11 mouse cellular contexts compared by ENCODE assay signal in the genomic region with DNA sequence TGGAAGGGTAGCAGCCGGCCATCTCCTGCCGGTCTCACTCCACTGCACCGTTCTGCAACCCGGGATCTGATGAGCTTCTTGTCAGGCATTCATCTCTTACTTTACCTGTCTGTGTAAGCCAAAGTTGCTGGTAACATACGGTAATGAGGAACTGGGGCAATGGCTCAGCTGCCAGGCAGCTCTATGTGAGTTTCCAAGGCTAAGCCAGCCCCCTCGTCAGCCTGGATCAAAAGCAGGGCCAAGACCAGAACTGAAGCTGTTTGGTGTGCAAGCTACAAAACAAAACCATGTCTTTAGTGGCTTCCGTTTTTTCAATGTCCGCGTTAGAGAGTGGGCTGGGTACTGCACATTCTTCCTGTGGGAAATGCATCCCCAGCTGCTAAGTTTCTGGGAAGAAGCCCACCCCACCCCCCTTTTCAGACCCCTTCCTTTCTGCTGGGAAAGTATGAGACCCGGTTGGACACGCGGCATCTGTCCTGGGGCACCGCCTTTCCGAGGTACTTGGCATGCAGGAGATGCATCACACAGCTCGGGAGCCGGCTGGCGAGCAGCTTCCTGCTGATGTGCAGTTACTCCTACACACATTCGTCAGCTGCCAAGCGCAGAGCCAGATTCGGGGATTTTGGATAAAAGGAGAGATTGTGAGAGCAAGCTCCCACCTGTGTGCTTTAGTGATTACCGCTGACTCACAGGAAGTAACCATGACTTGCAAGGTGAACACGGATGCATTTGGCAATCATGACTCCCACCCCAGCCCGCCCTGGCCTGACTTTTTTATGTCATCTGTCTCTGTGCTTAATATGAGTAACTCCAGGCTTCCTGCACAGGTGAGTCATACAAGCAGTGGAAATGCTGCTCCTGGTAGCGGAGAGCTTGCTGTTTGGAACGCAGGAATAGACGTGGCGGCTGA. TPM values are rescaled to one million over a fixed set of nuclear protein-coding genes. Genes with fewer than 3 reads are reported as not detected.
DNase-seq lines count a peak whose midpoint lies in the region; ATAC-seq and TF ChIP-seq lines count a peak whose summit lies in the region.
"Had no signal": no experiment of that assay in that cellular context is flagged by ENCODE, and none has a peak within 500 bp of the region (broad histone marks: within the 10 kb centered on the region; RNA-seq: fewer than 3 reads in every experiment).

No protein-coding gene starts in this region.

- peaks cover 21% of the 10 kb centered on the region for H3K4me1 ChIP-seq in midbrain, embryonic 14.5 days (ENCODE audit: control insufficient read depth, insufficient read depth, low read length)
- peaks cover 28% of the 10 kb centered on the region for H3K4me1 ChIP-seq in midbrain, embryonic 10.5 days
- H3K4me1 ChIP-seq in cortical plate, adult 2 months (ENCODE audit: control insufficient read depth, insufficient read depth, low read length), result peaks cover 5% of the 10 kb centered on the region; the same call in 1 of the 2 replicates
- peaks cover 11% of the 10 kb centered on the region for H3K4me1 ChIP-seq in heart, embryonic 11.5 days (ENCODE audit: control insufficient read depth, insufficient read depth, low read length)

- H3K9me3 ChIP-seq in midbrain, embryonic 14.5 days (ENCODE audit: control insufficient read depth, low read length), result no peaks in the 10 kb centered on the region
- no peaks in the 10 kb centered on the region for H3K9me3 ChIP-seq in midbrain, embryonic 10.5 days (replicated peaks)
- no peaks in the 10 kb centered on the region for H3K9me3 ChIP-seq in heart, embryonic 11.5 days (replicated peaks; ENCODE audit: control insufficient read depth, low read length)
- H3K9me3 ChIP-seq: limb, embryonic 12.5 days had no signal

- H3K27ac ChIP-seq in midbrain, embryonic 14.5 days (replicated peaks; ENCODE audit: low read depth, low read length), result 0 out of 2 replicates have a peak overlapping the region, but pooled peaks have one; percentile 9
- H3K27ac ChIP-seq in midbrain, embryonic 10.5 days (replicated peaks), result no peak overlapping the region
- peak overlapping the region; percentile 2; the same call in 1 of the 2 replicates for H3K27ac ChIP-seq in cortical plate, adult 2 months (ENCODE audit: insufficient read depth, low read length)
- H3K27ac ChIP-seq in heart, embryonic 11.5 days (ENCODE audit: low read depth, low read length), result no peak overlapping the region
- H3K27ac ChIP-seq: limb, embryonic 12.5 days had no signal

- DNase-seq in midbrain, embryonic 14.5 days, result peak; percentile 34
- DNase-seq in midbrain, embryonic 10.5 days (ENCODE audit: low spot score), result no peak
- DNase-seq in layer of hippocampus, postnatal 10 days (ENCODE audit: low spot score in 2 of 2), result peak; percentile 59 to 60
- DNase-seq in right cerebral cortex, postnatal 36 days (ENCODE audit: low spot score in 2 of 2), result peak; percentile 86 to 90
- DNase-seq in cerebellum, postnatal 10 days, result no peak
- DNase-seq in urinary bladder, postnatal 25 days (ENCODE audit: low spot score), result no peak
- DNase-seq: heart, postnatal 14 days had no signal

- H3K27me3 ChIP-seq in midbrain, embryonic 14.5 days (ENCODE audit: control insufficient read depth, insufficient read depth, low read length), result peaks cover 5% of the 10 kb centered on the region; the same call in 1 of the 2 replicates
- H3K27me3 ChIP-seq in midbrain, embryonic 10.5 days (ENCODE audit: low read depth, poor library complexity, severe bottlenecking), result peaks cover 49% of the 10 kb centered on the region
- H3K27me3 ChIP-seq in heart, embryonic 11.5 days (ENCODE audit: control insufficient read depth, insufficient read depth, low read length), result peaks cover 22% of the 10 kb centered on the region

- TF ChIP-seq CTCF in cortical plate, adult 2 months (IDR thresholded peaks at IDR 0.05; ENCODE audit: extremely low read depth, insufficient read depth, low read length), result no peak

- TF ChIP-seq POLR2A in cortical plate, adult 2 months (IDR thresholded peaks at IDR 0.05; ENCODE audit: extremely low read depth, insufficient read depth, low read length), result no peak

- H3K36me3 ChIP-seq in midbrain, embryonic 14.5 days (ENCODE audit: control insufficient read depth, insufficient read depth, low read length), result peaks cover 50% of the 10 kb centered on the region
- H3K36me3 ChIP-seq in midbrain, embryonic 10.5 days, result peaks cover 60% of the 10 kb centered on the region
- H3K36me3 ChIP-seq in heart, embryonic 11.5 days (ENCODE audit: control insufficient read depth, insufficient read depth, low read length), result peaks cover 27% of the 10 kb centered on the region

- no peak overlapping the region for H3K9ac ChIP-seq in midbrain, embryonic 14.5 days (replicated peaks; ENCODE audit: low read length)
- no peak overlapping the region for H3K9ac ChIP-seq in heart, embryonic 11.5 days (ENCODE audit: low read depth, low read length)
- H3K9ac ChIP-seq: limb, embryonic 12.5 days had no signal

- H3K4me3 ChIP-seq in midbrain, embryonic 14.5 days (replicated peaks; ENCODE audit: low read depth, low read length), result no peak overlapping the region
- H3K4me3 ChIP-seq in midbrain, embryonic 10.5 days, result no peak overlapping the region
- no peak overlapping the region for H3K4me3 ChIP-seq in cortical plate, adult 2 months (ENCODE audit: insufficient read depth, low read length)
- H3K4me3 ChIP-seq in heart, embryonic 11.5 days (ENCODE audit: low read depth, low read length), result no peak overlapping the region
- H3K4me3 ChIP-seq: limb, embryonic 12.5 days had no signal

- H3K4me2 ChIP-seq in midbrain, embryonic 14.5 days (ENCODE audit: low read length), result no peak overlapping the region
- no peak overlapping the region for H3K4me2 ChIP-seq in heart, embryonic 11.5 days
- H3K4me2 ChIP-seq: limb, embryonic 12.5 days had no signal

- WGBS in midbrain, embryonic 14.5 days, result 64% methylated on average over 27 of the region's 27 CpGs
- WGBS in midbrain, embryonic 10.5 days, result 83% methylated on average over 27 of the region's 27 CpGs
- WGBS in heart, embryonic 11.5 days (ENCODE audit: insufficient replicate concordance), result 64% methylated on average over 27 of the region's 27 CpGs

- ATAC-seq in midbrain, embryonic 14.5 days (ENCODE audit: low FRiP score, low TSS enrichment), result no peak
- no peak for ATAC-seq in heart, embryonic 11.5 days (replicated peaks; ENCODE audit: insufficient number of reproducible peaks, low FRiP score, low TSS enrichment)

RNA-seq across cellular contexts. Expression of a gene that starts 3.2 kb away (rescaled TPM):
- polyA plus RNA-seq in midbrain, embryonic 14.5 days (2014; fragmentation: Nextera tagmentation; extraction: Ambion mirVana), result 7.7 and 9.4 TPM in 2 replicates
- 0.83 and 1.3 TPM in 2 replicates for polyA plus RNA-seq in midbrain, embryonic 10.5 days (2016; fragmentation: Nextera tagmentation; extraction: Ambion mirVana)
- polyA plus RNA-seq in cortical plate, adult 2 months (2012; rRNA removed), result 89.7 and 93.2 TPM in 2 replicates
- total RNA-seq in layer of hippocampus, postnatal 10 days (2021), result 10 to 100 TPM; 19.1 to 21.5 TPM
- 0.24 and 0.31 TPM in 2 replicates for polyA plus RNA-seq in heart, embryonic 11.5 days (2014; fragmentation: Nextera tagmentation; extraction: Ambion mirVana)

RNA-seq across cellular contexts. Expression of a gene that starts 3.2 kb away (rescaled TPM):
- polyA plus RNA-seq in midbrain, embryonic 14.5 days (2014; fragmentation: Nextera tagmentation; extraction: Ambion mirVana), result 2.5 and 2.9 TPM in 2 replicates
- polyA plus RNA-seq in midbrain, embryonic 10.5 days (2016; fragmentation: Nextera tagmentation; extraction: Ambion mirVana), result 0.53 and 0.55 TPM in 2 replicates
- 28.7 and 29.2 TPM in 2 replicates for polyA plus RNA-seq in cortical plate, adult 2 months (2012; rRNA removed)
- 10 to 100 TPM; 12.5 to 12.7 TPM for total RNA-seq in layer of hippocampus, postnatal 10 days (2021)
- 0.44 and 0.61 TPM in 2 replicates for polyA plus RNA-seq in heart, embryonic 11.5 days (2014; fragmentation: Nextera tagmentation; extraction: Ambion mirVana)
- total RNA-seq: neutrophil, adult 5-6 weeks had no signal

RNA-seq across cellular contexts. Expression of a gene that starts 30.9 kb away (rescaled TPM):
- 257 and 278 TPM in 2 replicates for polyA plus RNA-seq in midbrain, embryonic 14.5 days (2014; fragmentation: Nextera tagmentation; extraction: Ambion mirVana)
- 153 and 178 TPM in 2 replicates for polyA plus RNA-seq in midbrain, embryonic 10.5 days (2016; fragmentation: Nextera tagmentation; extraction: Ambion mirVana)
- 156 and 165 TPM in 2 replicates for polyA plus RNA-seq in cortical plate, adult 2 months (2012; rRNA removed)
- total RNA-seq in layer of hippocampus, postnatal 10 days (2021), result 100 to 1,000 TPM; 158 to 161 TPM
- 105 and 107 TPM in 2 replicates for polyA plus RNA-seq in heart, embryonic 11.5 days (2014; fragmentation: Nextera tagmentation; extraction: Ambion mirVana)

RNA-seq across cellular contexts. Expression of a gene that starts 57.5 kb away (rescaled TPM):
- polyA plus RNA-seq in midbrain, embryonic 14.5 days (2014; fragmentation: Nextera tagmentation; extraction: Ambion mirVana), result 177 and 184 TPM in 2 replicates
- 281 and 282 TPM in 2 replicates for polyA plus RNA-seq in midbrain, embryonic 10.5 days (2016; fragmentation: Nextera tagmentation; extraction: Ambion mirVana)
- polyA plus RNA-seq in cortical plate, adult 2 months (2012; rRNA removed), result 96.7 and 99.4 TPM in 2 replicates
- 100 to 1,000 TPM; 106 to 108 TPM for total RNA-seq in layer of hippocampus, postnatal 10 days (2021)
- polyA plus RNA-seq in heart, embryonic 11.5 days (2014; fragmentation: Nextera tagmentation; extraction: Ambion mirVana), result 269 and 310 TPM in 2 replicates

Comparison
In these comparisons a context has a peak if more than half of its experiments do, and no peak if none do; other contexts are left out.
1. DNase-seq: peak in midbrain, embryonic 14.5 days (single experiment), layer of hippocampus, postnatal 10 days (2 of 2) and right cerebral cortex, postnatal 36 days (2 of 2); none in midbrain, embryonic 10.5 days (single experiment), cerebellum, postnatal 10 days (0 of 2) and urinary bladder, postnatal 25 days (single experiment).
2. H3K27ac ChIP-seq: peak in midbrain, embryonic 14.5 days (single experiment) and cortical plate, adult 2 months (single experiment); none in midbrain, embryonic 10.5 days (single experiment) and heart, embryonic 11.5 days (single experiment).